In genomic region chr15:95316626-95317025, GRCm38 (mm10) we compare ENCODE assay signal across 27 mouse cellular contexts.
"Had no signal": no experiment of that assay in that cellular context is flagged by ENCODE, and none has a peak within 500 bp of the region (broad histone marks: within the 10 kb centered on the region; RNA-seq: fewer than 3 reads in every experiment).

No protein-coding gene starts in this region.

- H3K9me3 ChIP-seq: hindbrain, embryonic 10.5 days; hindbrain, embryonic 12.5 days; intestine, embryonic 15.5 days; limb, embryonic 10.5 days; limb, embryonic 12.5 days; liver, embryonic 13.5 days; liver, embryonic 15.5 days had no signal

- H3K36me3 ChIP-seq: hindbrain, embryonic 10.5 days; hindbrain, embryonic 12.5 days; intestine, embryonic 15.5 days; limb, embryonic 10.5 days; limb, embryonic 12.5 days; liver, embryonic 13.5 days; liver, embryonic 15.5 days had no signal

- H3K4me2 ChIP-seq: heart, embryonic 11.5 days; hindbrain, embryonic 12.5 days; hindbrain, embryonic 14.5 days; intestine, embryonic 15.5 days; limb, embryonic 12.5 days; liver, embryonic 11.5 days; liver, embryonic 13.5 days; liver, embryonic 15.5 days had no signal

- H3K27me3 ChIP-seq: hindbrain, embryonic 12.5 days; intestine, embryonic 15.5 days; limb, embryonic 12.5 days; liver, embryonic 13.5 days; liver, embryonic 15.5 days had no signal

- DNase-seq: gastrocnemius, adult 2 months; gastrocnemius, postnatal 10 days; gastrocnemius, postnatal 25 days; heart, adult 2 months; heart, postnatal 10 days; heart, postnatal 4 days; kidney, adult 18-20 months; kidney, adult 8-10 months; kidney, postnatal 14 days; kidney, postnatal 4 days; layer of hippocampus, adult 9-11 months; liver; liver, embryonic 13.5 days; liver, postnatal 0 days had no signal

- H3K9ac ChIP-seq: hindbrain, embryonic 12.5 days; hindbrain, embryonic 14.5 days; intestine, embryonic 15.5 days; limb, embryonic 12.5 days; liver, embryonic 13.5 days; liver, embryonic 15.5 days; liver, postnatal 0 days had no signal

- H3K27ac ChIP-seq: gastrocnemius, adult 2 months; heart, adult 2 months; hindbrain, embryonic 10.5 days; hindbrain, embryonic 12.5 days; hindbrain, embryonic 14.5 days; intestine, embryonic 15.5 days; left cerebral cortex, adult 2 months; limb, embryonic 10.5 days; limb, embryonic 12.5 days; liver, embryonic 13.5 days; liver, embryonic 15.5 days had no signal

- H3K4me3 ChIP-seq: gastrocnemius, adult 2 months; heart, adult 2 months; hindbrain, embryonic 10.5 days; hindbrain, embryonic 12.5 days; intestine, embryonic 15.5 days; left cerebral cortex, adult 2 months; limb, embryonic 10.5 days; limb, embryonic 12.5 days; liver, embryonic 13.5 days; liver, embryonic 15.5 days had no signal

- H3K4me1 ChIP-seq: intestine, embryonic 15.5 days; liver, embryonic 13.5 days; liver, embryonic 15.5 days had no signal

- ATAC-seq: hindbrain, embryonic 16.5 days; inflammation-experienced regulatory T-cells, adult 6 months; intestine, embryonic 15.5 days; intestine, postnatal 0 days; liver, postnatal 0 days had no signal
